Mouse (Mus musculus) stomach, embryonic 15.5 days (tissue): ENCODE results near the gene Ugt1a1. TPM values are rescaled to one million over a fixed set of nuclear protein-coding genes. Genes with fewer than 3 reads are reported as not detected.
A peak's percentile ranks its signal among the peaks of the same experiment; 100 is the strongest.

Experiments used
- ATAC-seq: fragments of 200-750 bp; cut with Nextera tagmentation; 2 replicates; pipeline ENCODE4 v1.8.0; 2017; ENCODE audit warnings: low read depth, moderate number of reproducible peaks, moderate TSS enrichment; ENCODE audit not compliant: insufficient read depth, low FRiP score
- H3K27ac ChIP-seq: fragments of 300-500 bp; sonication (generic); 2 replicates; pipeline ENCODE4 v1.5.1; 2015; ENCODE audit warnings: mild to moderate bottlenecking, inconsistent platforms
- H3K27me3 ChIP-seq: fragments of 300-500 bp; sonication (generic); replicated peaks from 2 replicates; pipeline ENCODE4 v1.6.1; 2015; ENCODE audit warnings: inconsistent platforms
- H3K36me3 ChIP-seq: fragments of 300-500 bp; sonication (generic); 2 replicates; pipeline ENCODE4 v1.6.1; 2015; ENCODE audit warnings: inconsistent platforms
- H3K4me1 ChIP-seq: fragments of 300-500 bp; sonication (generic); 2 replicates; pipeline ENCODE4 v1.6.1; 2015; ENCODE audit warnings: inconsistent platforms
- H3K4me2 ChIP-seq: fragments of 300-500 bp; sonication (generic); 2 replicates; pipeline ENCODE4 v1.6.1; 2015; ENCODE audit warnings: mild to moderate bottlenecking, inconsistent platforms
- H3K4me3 ChIP-seq: fragments of 300-500 bp; sonication (generic); replicated peaks from 2 replicates; pipeline ENCODE4 v1.5.1; 2015; ENCODE audit warnings: inconsistent platforms
- H3K9ac ChIP-seq: fragments of 300-500 bp; sonication (generic); 2 replicates; pipeline ENCODE4 v1.6.1; 2015; ENCODE audit warnings: inconsistent platforms
- H3K9me3 ChIP-seq: fragments of 300-500 bp; sonication (generic); 2 replicates; pipeline ENCODE4 v1.6.1; 2016; ENCODE audit warnings: inconsistent platforms
- WGBS: fragments of 180-500 bp; shearing (Covaris S2); methylation state at CpG from one replicate; pipeline ENCODE4 v1.1.7; 2015; 5-methylcytosine and 5-hydroxymethylcytosine counted together
- polyA plus RNA-seq: library from polyadenylated mRNA; unstranded; fragments of >200 nt; fragmentation: Nextera tagmentation; extraction: Ambion mirVana; gene quantifications from 2 replicates; pipeline ENCODE4 v1.2.1, GENCODE M21; 2015

Gene Ugt1a1
- polyA plus RNA-seq, 1 experiment from 2014 or later = 5.3 TPM

GRCm38 (mm10) chr1:88255466-88255857 is 43.7 kb downstream of the Ugt1a1 start:
- 51% methylated on average over 2 of the region's 2 CpGs for WGBS
- no peaks in the 10 kb centered on the region for H3K9me3 ChIP-seq
- ATAC-seq = no peak
- H3K27ac ChIP-seq = no peak overlapping the region
- no peaks in the 10 kb centered on the region for H3K27me3 ChIP-seq
- H3K4me2 ChIP-seq = no peak overlapping the region
- peaks cover 4% of the 10 kb centered on the region; the same call in 1 of the 2 replicates for H3K36me3 ChIP-seq
- no peak overlapping the region for H3K9ac ChIP-seq
- H3K4me3 ChIP-seq = no peak overlapping the region
- no peaks in the 10 kb centered on the region for H3K4me1 ChIP-seq

DNA sequence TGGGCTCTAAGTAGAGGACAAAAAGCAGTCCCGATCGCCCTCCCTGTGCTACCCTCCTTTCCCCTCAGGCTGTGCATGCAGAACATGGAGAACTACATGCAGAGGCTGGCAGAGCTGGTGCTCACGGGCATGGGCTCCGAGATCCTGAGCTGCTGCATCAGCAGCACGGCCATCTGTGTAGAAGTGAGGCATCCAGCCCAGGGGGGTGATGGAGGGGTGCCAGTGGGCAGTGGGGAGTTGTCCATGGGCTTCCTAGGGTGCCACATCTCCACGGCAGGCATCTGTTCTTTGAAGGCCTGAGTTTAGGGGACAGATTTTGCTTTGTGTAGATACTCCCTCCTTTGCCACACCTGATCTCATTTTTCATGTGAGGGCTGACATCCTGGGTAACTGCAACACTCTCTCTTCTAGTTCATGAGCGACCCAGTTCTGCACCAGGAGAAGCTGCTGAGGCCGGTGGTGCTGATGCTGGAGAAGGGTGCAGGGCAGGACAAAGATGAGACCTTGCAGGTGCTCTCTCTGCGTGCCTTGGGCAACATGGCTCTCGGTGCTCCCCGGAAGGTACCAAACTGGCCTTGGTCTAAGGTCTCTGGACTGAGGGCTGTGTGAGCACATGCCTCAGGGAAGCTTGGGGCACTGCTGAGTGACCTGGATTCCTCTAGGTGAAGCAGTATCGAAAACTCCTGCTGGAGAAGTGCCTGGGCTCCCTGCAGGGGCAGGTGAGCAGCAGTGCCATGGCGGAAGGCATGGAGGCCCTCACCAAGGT is 44.4 kb downstream of the Ugt1a1 start:
- no peaks in the 10 kb centered on the region for H3K27me3 ChIP-seq
- H3K27ac ChIP-seq = no peak overlapping the region
- no peak for ATAC-seq
- no peak overlapping the region for H3K4me2 ChIP-seq
- H3K4me1 ChIP-seq = no peaks in the 10 kb centered on the region
- H3K4me3 ChIP-seq = no peak overlapping the region
- no peaks in the 10 kb centered on the region for H3K9me3 ChIP-seq
- peaks cover 11% of the 10 kb centered on the region; the same call in 1 of the 2 replicates for H3K36me3 ChIP-seq
- WGBS = 76% methylated on average over 13 of the region's 13 CpGs
- no peak overlapping the region for H3K9ac ChIP-seq

DNA sequence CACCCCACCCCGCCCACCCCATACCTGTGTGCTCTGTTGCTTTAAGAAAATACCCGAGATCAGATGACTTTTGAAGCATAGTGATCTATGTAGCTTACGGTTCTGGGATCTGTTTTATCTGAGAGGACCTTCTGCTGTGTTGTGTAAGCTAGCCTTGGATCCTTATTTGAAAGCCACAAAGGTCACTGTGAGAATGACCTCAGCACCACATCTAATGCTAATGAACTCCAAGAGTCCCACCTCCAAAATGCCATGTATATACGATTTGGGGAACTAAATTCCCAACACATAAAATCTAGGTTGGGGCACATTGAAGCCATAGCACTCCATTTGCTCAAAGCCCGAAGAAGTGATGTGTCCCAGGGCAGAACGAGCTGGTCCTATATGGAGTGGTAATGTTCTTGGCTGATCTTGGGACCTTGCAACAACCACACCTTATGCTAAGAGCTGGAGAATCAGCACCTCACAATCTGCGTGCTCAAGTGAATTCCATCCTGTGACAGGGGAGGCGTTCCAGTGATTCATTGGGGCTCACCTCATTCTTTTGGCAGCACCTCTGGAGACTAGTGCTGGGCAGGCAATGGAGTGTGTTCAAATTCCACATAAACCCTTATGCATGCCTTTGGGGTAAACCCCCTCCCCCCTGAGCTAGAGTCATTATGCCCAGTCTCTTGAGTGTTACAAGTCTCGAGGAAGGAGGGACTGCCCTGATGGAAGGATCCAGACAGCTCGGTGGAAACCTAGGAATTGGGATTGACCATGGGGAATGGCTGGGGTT is 45.3 kb downstream of the Ugt1a1 start:
- WGBS = 74% methylated on average over 10 of the region's 10 CpGs
- H3K27me3 ChIP-seq = no peaks in the 10 kb centered on the region
- no peak for ATAC-seq

DNA sequence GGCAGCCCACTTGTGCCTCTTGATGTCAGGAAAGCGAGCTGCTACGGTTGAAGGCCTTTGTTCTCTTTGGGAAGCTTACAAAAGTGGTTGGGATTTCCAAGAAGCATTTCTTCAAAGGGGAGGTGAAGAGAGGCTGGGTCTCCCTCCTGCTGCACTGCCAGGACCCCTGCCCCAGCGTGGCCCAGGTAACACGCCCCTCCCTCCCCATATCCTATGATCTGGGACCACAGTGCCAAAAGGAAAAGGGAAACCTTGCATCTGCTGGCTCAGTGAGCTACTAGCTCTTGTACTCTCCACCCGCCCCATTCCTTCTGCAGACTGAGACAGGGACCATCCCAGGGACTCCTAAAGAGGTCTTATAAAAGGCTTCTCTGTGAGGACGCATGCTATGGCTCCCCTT is 45.9 kb downstream of the Ugt1a1 start:
- no peaks in the 10 kb centered on the region for H3K9me3 ChIP-seq
- H3K4me1 ChIP-seq = peaks cover 11% of the 10 kb centered on the region
- H3K9ac ChIP-seq = no peak overlapping the region
- peaks cover 22% of the 10 kb centered on the region for H3K36me3 ChIP-seq
- H3K27me3 ChIP-seq = no peaks in the 10 kb centered on the region
- no peak overlapping the region for H3K4me2 ChIP-seq
- H3K27ac ChIP-seq = no peak overlapping the region
- no peak for ATAC-seq
- H3K4me3 ChIP-seq = no peak overlapping the region
- 82% methylated on average over 6 of the region's 6 CpGs for WGBS

More for the DNA sequence above, 45.3 kb downstream of the Ugt1a1 start:
- H3K4me1 ChIP-seq = peaks cover 7% of the 10 kb centered on the region; the same call in 1 of the 2 replicates
- H3K4me2 ChIP-seq = no peak overlapping the region
- no peak overlapping the region for H3K9ac ChIP-seq
- H3K9me3 ChIP-seq = no peaks in the 10 kb centered on the region
- peaks cover 20% of the 10 kb centered on the region for H3K36me3 ChIP-seq
- H3K4me3 ChIP-seq = no peak overlapping the region
- no peak overlapping the region for H3K27ac ChIP-seq

DNA sequence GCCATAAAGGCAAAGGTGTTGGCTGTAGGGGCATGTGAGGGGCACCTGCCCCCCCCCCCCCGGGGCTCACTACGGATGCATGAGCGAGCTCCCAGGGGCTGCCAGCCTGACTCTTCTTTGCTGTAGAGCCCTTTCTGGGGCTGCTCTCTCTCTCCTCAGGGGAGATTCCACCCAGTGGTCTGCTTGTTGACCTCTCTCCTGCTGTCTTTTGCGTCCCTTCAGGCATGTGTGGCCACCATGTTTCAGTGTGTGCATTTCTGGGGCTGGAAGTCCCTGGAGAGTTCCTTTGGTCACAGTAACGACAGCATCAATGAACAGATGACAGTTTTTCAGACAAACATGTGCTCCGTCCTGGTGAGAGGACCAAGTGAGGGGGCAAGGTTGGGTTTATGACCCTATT is 46.6 kb downstream of the Ugt1a1 start:
- H3K4me1 ChIP-seq = peaks cover 11% of the 10 kb centered on the region
- H3K9me3 ChIP-seq = no peaks in the 10 kb centered on the region
- H3K27ac ChIP-seq = no peak overlapping the region
- no peak overlapping the region for H3K4me2 ChIP-seq
- H3K4me3 ChIP-seq = no peak overlapping the region
- peaks cover 29% of the 10 kb centered on the region for H3K36me3 ChIP-seq
- H3K27me3 ChIP-seq = no peaks in the 10 kb centered on the region
- no peak overlapping the region for H3K9ac ChIP-seq
- WGBS = 71% methylated on average over 6 of the region's 6 CpGs
- ATAC-seq = no peak

DNA sequence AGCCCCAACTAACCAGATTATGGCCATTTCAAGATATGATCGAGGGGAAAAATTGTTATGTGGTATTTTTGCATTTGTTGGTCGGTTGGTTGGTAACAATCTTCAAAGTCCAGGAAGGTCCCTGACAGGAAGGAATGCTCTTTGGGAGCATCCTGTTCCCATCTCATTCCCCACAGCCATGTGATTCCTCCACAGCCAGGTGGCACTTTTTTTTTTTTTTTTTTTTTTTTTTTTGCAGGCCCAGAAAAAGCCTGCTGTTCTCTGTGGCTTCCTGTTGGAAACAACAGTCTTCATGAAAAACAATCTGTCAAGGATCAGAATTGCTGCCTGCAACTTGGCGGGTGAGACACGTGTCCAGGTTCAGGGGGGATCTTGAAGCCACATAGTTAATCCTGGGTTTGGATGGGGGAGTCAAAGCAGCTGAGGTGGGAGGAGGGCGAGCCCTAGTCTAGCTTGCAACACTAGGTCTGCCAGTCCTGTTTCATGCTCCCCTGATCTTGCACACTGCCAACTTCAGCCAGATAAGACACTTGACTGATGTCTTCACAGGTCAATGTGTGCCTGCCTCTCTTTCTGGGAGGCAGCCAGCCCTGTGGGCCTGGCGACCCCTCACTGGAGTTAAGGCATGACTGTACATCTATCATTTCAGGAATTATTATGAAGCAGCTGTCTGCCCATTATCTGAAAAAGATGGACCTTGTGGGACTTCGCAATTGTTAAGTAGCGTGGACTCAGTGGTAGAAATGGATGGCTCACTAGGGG is 47.3 kb downstream of the Ugt1a1 start:
- Histone ChIP-seq H3K27me3 (no peaks in the 10 kb centered on the region), H3K9me3 (no peaks in the 10 kb centered on the region), H3K27ac (no peak overlapping the region), H3K4me2 (no peak overlapping the region), H3K36me3 (peaks cover 36% of the 10 kb centered on the region), H3K4me3 (no peak overlapping the region), H3K9ac (no peak overlapping the region), H3K4me1 (peaks cover 11% of the 10 kb centered on the region)
- no peak for ATAC-seq
- 62% methylated on average over 8 of the region's 8 CpGs for WGBS

- no peak overlapping the region for H3K9ac ChIP-seq
- no peaks in the 10 kb centered on the region for H3K27me3 ChIP-seq
- ATAC-seq = peak; percentile 1; the same call in 1 of the 2 replicates
- 69% methylated on average over 4 of the region's 4 CpGs for WGBS
- H3K36me3 ChIP-seq = peaks cover 42% of the 10 kb centered on the region
- peaks cover 11% of the 10 kb centered on the region for H3K4me1 ChIP-seq
- no peak overlapping the region for H3K4me3 ChIP-seq
- no peak overlapping the region for H3K27ac ChIP-seq
- no peaks in the 10 kb centered on the region for H3K9me3 ChIP-seq
- no peak overlapping the region for H3K4me2 ChIP-seq
Measured at GRCm38 (mm10) chr1:88259643-88260024, 47.9 kb downstream of the Ugt1a1 start.

GRCm38 (mm10) chr1:88260114-88260513 is 48.4 kb downstream of the Ugt1a1 start:
- Histone ChIP-seq H3K27me3 (no peaks in the 10 kb centered on the region), H3K4me1 (peaks cover 11% of the 10 kb centered on the region), H3K9ac (no peak overlapping the region), H3K4me3 (no peak overlapping the region), H3K4me2 (no peak overlapping the region), H3K9me3 (no peaks in the 10 kb centered on the region), H3K27ac (0 out of 2 replicates have a peak overlapping the region, but pooled peaks have one; percentile 0), H3K36me3 (peaks cover 47% of the 10 kb centered on the region)
- WGBS = 71% methylated on average over 6 of the region's 6 CpGs
- peak; percentile 13; the same call in 1 of the 2 replicates for ATAC-seq

GRCm38 (mm10) chr1:88260604-88261377 is 49.0 kb downstream of the Ugt1a1 start:
- Histone ChIP-seq H3K4me1 (peaks cover 11% of the 10 kb centered on the region), H3K9me3 (no peaks in the 10 kb centered on the region), H3K27ac (no peak overlapping the region), H3K4me3 (no peak overlapping the region), H3K4me2 (no peak overlapping the region), H3K36me3 (peaks cover 53% of the 10 kb centered on the region), H3K27me3 (no peaks in the 10 kb centered on the region), H3K9ac (no peak overlapping the region)
- WGBS = 80% methylated on average over 10 of the region's 10 CpGs
- no peak for ATAC-seq

DNA sequence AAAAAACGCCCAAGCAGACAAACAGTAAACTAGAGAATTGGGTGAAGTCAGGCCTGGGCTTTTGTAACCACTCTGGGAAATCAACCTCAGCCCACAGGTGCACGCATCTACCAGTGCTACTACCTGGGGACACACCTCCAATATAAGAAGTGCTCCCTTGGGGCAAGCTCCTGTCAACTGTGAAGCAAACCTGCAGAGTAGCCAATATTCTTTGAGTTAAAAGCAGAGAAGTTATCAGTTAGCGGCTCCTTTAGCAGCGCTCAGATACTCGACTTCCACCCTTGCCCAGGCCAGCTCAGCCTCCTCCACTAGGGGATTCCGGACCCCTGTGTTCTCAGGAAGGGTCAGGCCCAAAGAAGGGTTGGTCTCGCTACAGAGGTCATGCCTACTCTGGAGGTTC is 49.9 kb downstream of the Ugt1a1 start:
- no peak for ATAC-seq
- H3K9ac ChIP-seq = no peak overlapping the region
- 84% methylated on average over 7 of the region's 7 CpGs for WGBS
- no peak overlapping the region for H3K4me2 ChIP-seq
- H3K27ac ChIP-seq = 0 out of 2 replicates have a peak overlapping the region, but pooled peaks have one; percentile 1
- H3K4me1 ChIP-seq = peaks cover 11% of the 10 kb centered on the region
- no peak overlapping the region for H3K4me3 ChIP-seq
- peaks cover 63% of the 10 kb centered on the region for H3K36me3 ChIP-seq
- no peaks in the 10 kb centered on the region for H3K27me3 ChIP-seq
- no peaks in the 10 kb centered on the region for H3K9me3 ChIP-seq

GRCm38 (mm10) chr1:88262255-88262654 is 50.5 kb downstream of the Ugt1a1 start:
- no peak overlapping the region for H3K9ac ChIP-seq
- no peak overlapping the region for H3K4me2 ChIP-seq
- 54% methylated on average over 4 of the region's 4 CpGs for WGBS
- 0 out of 2 replicates have a peak overlapping the region, but pooled peaks have one; percentile 1 for H3K27ac ChIP-seq
- H3K4me1 ChIP-seq = peaks cover 11% of the 10 kb centered on the region
- no peaks in the 10 kb centered on the region for H3K27me3 ChIP-seq
- H3K36me3 ChIP-seq = peaks cover 68% of the 10 kb centered on the region
- no peaks in the 10 kb centered on the region for H3K9me3 ChIP-seq
- H3K4me3 ChIP-seq = no peak overlapping the region
- ATAC-seq = peak; percentile 8; the same call in 1 of the 2 replicates
